Mouse (Mus musculus) intestine, embryonic 16.5 days (tissue): ENCODE measurements around the gene Ubc. TPM values are rescaled to one million over a fixed set of nuclear protein-coding genes. Genes with fewer than 3 reads are reported as not detected.
"Not testable (repeated sequence)": the region's sequence is repeated elsewhere in the genome, so short reads cannot be mapped to it uniquely, and the experiment has no call there.

ENCODE experiments used
- ATAC-seq: fragments of 200-750 bp; cut with Nextera tagmentation; 2 replicates; pipeline ENCODE4 v1.8.0; 2017; ENCODE audit warnings: moderate TSS enrichment, moderate library complexity
- H3K27ac ChIP-seq: fragments of 300-500 bp; sonication (generic); 2 replicates; pipeline ENCODE4 v1.5.1; 2014; ENCODE audit warnings: mild to moderate bottlenecking, low read length
- H3K27me3 ChIP-seq: fragments of 300-500 bp; sonication (generic); replicated peaks from 2 replicates; pipeline ENCODE4 v1.6.1; 2014; ENCODE audit warnings: low read length, control low read depth, mixed read lengths; ENCODE audit not compliant: control insufficient read depth, insufficient read depth
- H3K36me3 ChIP-seq: fragments of 300-500 bp; sonication (generic); 2 replicates; pipeline ENCODE4 v1.6.1; 2014; ENCODE audit warnings: low read length, control low read depth; ENCODE audit not compliant: control insufficient read depth, insufficient read depth
- H3K4me1 ChIP-seq: fragments of 300-500 bp; sonication (generic); 2 replicates; pipeline ENCODE4 v1.6.1; 2014; ENCODE audit warnings: low read length, control low read depth, mixed read lengths; ENCODE audit not compliant: control insufficient read depth, insufficient read depth
- H3K4me2 ChIP-seq: fragments of 300-500 bp; sonication (generic); 2 replicates; pipeline ENCODE4 v1.6.1; 2014; ENCODE audit warnings: low read depth, low read length, control low read depth
- H3K4me3 ChIP-seq: fragments of 300-500 bp; sonication (generic); 2 replicates; pipeline ENCODE4 v1.5.1; 2014; ENCODE audit warnings: mild to moderate bottlenecking, low read length
- H3K9ac ChIP-seq: fragments of 300-500 bp; sonication (generic); 2 replicates; pipeline ENCODE4 v1.6.1; 2014; ENCODE audit warnings: low read depth, low read length
- H3K9me3 ChIP-seq: fragments of 300-500 bp; sonication (generic); 2 replicates; pipeline ENCODE4 v1.6.1; 2016; ENCODE audit warnings: low read length, control low read depth; ENCODE audit not compliant: control insufficient read depth
- WGBS: fragments of 180-500 bp; shearing (Covaris S2); extraction: QIAGEN DNeasy Blood & Tissue Kit; methylation state at CpG from one replicate; pipeline ENCODE4 v1.1.7; 2014; 5-methylcytosine and 5-hydroxymethylcytosine counted together
- polyA plus RNA-seq: library from polyadenylated mRNA; unstranded; fragments of >200 nt; fragmentation: Nextera tagmentation; extraction: Ambion mirVana; gene quantifications from 2 replicates; pipeline ENCODE4 v1.2.1, GENCODE M21; 2015

Gene Ubc
- polyA plus RNA-seq, 1 experiment from 2014 or later, result 920 TPM

DNA sequence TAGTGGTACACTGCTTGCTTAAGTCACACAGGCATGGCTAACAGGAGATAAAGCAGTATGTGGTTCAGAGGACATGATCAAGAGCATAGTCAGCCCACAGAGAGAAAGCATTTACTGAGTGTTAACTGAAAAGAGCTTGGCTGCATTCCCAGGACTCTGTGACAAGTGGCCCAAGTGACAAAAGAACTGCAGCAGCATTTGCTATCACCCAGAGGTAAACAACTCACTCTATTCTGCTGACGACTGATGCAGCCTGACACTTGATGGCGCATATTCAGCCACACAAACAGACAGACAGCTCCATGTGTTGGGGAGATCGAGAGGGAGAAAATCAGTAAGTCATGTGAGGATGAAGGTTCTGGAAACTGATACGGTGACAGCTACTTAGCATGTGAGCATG, 23.8 kb upstream of the Ubc start:
- peaks cover 9% of the 10 kb centered on the region for H3K4me1 ChIP-seq
- no peak overlapping the region for H3K4me2 ChIP-seq
- H3K9me3 ChIP-seq, result no peaks in the 10 kb centered on the region
- peaks cover 31% of the 10 kb centered on the region for H3K36me3 ChIP-seq
- no peak for ATAC-seq
- no peak overlapping the region for H3K9ac ChIP-seq
- H3K4me3 ChIP-seq, result no peak overlapping the region
- 84% methylated on average over 4 of the region's 4 CpGs for WGBS
- no peaks in the 10 kb centered on the region for H3K27me3 ChIP-seq
- H3K27ac ChIP-seq, result no peak overlapping the region

DNA sequence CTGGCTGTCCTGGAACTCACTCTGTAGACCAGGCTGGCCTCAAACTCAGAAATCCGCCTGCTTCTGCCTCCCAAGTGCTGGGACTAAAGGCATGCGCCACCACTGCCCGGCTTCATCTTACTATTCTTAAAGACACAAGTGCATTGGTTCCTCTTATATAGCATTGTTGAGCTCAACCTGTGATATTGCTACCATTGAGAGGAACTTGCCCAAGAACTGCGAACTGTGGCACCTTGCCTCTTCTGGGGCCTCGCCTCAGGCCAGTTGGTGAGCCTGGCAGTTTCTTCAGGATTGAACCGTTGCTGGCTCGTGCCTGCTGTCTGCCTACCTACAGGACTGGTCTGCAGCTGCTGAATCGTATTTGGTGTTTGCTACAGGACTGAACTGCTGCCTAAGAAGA, 22.5 kb upstream of the Ubc start:
- H3K36me3 ChIP-seq, result peaks cover 28% of the 10 kb centered on the region
- H3K9me3 ChIP-seq, H3K4me2 ChIP-seq, H3K9ac ChIP-seq, H3K4me3 ChIP-seq, H3K27ac ChIP-seq, H3K27me3 ChIP-seq, ATAC-seq, H3K4me1 ChIP-seq: not testable (repeated sequence)
- 87% methylated on average over 8 of the region's 8 CpGs for WGBS

DNA sequence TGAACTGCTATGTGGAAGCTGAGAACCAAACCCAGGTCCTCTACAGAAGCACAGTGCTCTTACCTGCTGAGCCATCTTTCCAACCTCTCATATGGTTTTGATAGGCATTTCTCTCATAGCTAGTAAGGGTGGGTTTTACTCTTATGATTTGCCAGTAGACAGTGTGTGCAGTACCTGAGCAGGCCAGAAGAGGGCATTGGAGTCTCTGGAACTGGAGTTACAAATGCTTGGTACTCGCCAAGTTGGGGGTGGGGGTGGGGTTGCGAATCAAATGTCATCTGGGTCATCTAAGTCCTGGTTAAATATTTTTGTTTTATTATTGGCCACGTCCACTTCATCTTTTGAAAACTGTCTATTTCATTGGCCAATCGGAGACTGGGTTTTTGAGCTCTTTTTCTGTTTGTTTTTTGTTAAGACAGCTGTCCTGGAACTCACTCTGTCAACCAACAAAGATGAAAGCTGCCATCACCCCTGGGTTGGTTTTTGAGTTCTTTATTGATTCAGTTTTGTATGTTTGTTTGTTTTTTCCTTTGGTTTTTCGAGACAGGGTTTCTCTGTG, 22.0 kb upstream of the Ubc start:
- Histone ChIP-seq H3K9ac (no peak overlapping the region), H3K36me3 (peaks cover 26% of the 10 kb centered on the region), H3K27ac (no peak overlapping the region), H3K27me3 (no peaks in the 10 kb centered on the region), H3K4me2 (no peak overlapping the region), H3K4me1 (peaks cover 14% of the 10 kb centered on the region), H3K9me3 (no peaks in the 10 kb centered on the region), H3K4me3 (no peak overlapping the region)
- no peak for ATAC-seq
- WGBS, result 59% methylated on average over 5 of the region's 5 CpGs

DNA sequence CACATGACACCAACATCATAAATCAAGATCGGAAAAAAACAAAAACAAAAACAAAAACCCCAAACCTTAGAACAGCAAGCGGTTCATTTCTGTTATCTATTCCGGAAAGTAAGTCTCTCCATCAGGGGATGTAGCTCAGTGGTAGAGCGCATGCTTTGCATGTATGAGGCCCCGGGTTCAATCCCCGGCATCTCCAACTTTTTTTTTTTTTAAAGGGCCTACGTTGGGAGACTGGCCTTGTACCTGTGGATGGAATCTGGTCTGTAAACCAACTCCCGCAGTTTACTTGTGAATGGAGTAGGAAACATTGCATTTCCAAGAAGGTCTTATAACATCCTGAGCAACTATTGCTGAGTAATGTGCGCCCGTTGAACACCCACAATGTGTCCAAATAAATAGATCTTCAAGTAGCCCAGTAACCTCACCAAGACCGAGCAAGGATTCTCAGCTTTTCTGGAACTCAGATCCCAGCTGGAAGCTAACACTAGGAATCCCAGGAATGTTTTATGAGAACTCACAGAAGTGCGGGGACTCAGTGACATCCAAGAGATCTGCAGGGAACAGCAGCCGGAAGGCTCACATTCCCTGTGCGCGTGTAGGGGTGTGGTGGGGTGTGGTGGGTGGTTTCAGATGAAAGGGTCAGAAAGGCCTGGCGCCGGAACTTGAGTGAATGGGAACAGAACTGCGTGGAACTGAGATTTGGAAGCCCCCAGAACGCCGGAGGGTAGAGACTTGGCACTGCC, 19.5 kb upstream of the Ubc start:
- peak overlapping the region; percentile 50; the same call in 1 of the 2 replicates for H3K9ac ChIP-seq
- peak overlapping the region; percentile 52 for H3K4me2 ChIP-seq
- WGBS, result 10% methylated on average over 20 of the region's 20 CpGs
- no peaks in the 10 kb centered on the region for H3K27me3 ChIP-seq
- H3K4me1 ChIP-seq, result peaks cover 18% of the 10 kb centered on the region
- ATAC-seq, result peak; percentile 63
- H3K4me3 ChIP-seq, result peak overlapping the region; percentile 47
- peak overlapping the region; percentile 57; the same call in 1 of the 2 replicates for H3K27ac ChIP-seq
- H3K9me3 ChIP-seq, result no peaks in the 10 kb centered on the region
- H3K36me3 ChIP-seq, result peaks cover 9% of the 10 kb centered on the region; the same call in 1 of the 2 replicates

DNA sequence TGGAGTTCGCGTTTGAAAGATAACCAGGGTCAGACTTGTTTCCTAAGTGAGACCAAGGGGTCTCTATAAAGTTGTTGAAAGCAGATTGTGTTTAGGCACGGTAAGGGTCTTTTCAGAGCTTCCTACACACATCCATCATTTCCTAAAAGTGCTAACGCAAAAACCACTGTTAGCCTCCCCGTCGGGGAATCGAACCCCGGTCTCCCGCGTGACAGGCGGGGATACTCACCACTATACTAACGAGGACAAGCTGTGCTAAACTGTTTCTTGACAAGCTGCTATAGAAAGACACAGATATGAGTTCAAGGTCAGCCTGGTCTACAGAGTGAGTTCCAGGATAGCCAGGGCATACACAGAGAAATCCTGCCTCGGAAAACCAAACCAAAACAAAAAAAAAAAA, 18.8 kb upstream of the Ubc start:
- WGBS, result 0% methylated on average over 13 of the region's 13 CpGs
- no peaks in the 10 kb centered on the region for H3K27me3 ChIP-seq
- peaks cover 18% of the 10 kb centered on the region for H3K4me1 ChIP-seq
- 0 out of 2 replicates have a peak overlapping the region, but pooled peaks have one; percentile 57 for H3K27ac ChIP-seq
- peak overlapping the region; percentile 52 for H3K4me2 ChIP-seq
- peak; percentile 47 for ATAC-seq
- peak overlapping the region; percentile 50; the same call in 1 of the 2 replicates for H3K9ac ChIP-seq
- H3K4me3 ChIP-seq, result peak overlapping the region; percentile 47
- no peaks in the 10 kb centered on the region for H3K9me3 ChIP-seq
- H3K36me3 ChIP-seq, result peaks cover 4% of the 10 kb centered on the region; the same call in 1 of the 2 replicates

DNA sequence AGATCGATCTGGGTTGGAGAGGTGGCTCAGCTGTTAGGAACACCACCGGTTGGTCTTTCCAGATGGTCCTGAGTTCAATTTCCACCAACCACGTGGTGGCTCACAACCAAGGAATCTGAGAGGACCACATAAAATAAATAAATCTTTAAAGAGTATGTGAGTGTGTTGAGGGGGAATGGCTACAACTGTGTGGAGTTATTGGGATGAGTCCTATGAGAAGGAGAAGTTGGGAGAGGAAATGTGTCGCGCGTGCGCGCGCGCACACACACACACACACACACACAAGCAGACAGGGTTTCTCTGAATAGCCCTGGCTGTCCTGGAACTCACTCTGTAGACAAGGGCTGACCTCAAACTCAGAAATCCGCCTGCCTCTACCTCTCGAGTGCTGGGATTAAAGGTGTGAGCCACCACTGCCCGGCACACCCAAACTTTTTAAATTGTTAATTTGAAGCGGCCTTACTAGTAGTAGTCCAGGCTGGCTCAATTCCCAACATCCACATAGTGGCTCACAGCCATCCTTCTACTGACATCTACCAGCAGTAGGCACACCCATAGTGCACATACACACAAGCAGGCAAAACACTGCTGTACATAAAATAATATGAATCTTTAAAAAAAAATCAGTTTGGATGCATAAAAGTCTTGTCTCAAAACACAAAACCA, 18.0 kb upstream of the Ubc start:
- H3K9ac ChIP-seq, result no peak overlapping the region

DNA sequence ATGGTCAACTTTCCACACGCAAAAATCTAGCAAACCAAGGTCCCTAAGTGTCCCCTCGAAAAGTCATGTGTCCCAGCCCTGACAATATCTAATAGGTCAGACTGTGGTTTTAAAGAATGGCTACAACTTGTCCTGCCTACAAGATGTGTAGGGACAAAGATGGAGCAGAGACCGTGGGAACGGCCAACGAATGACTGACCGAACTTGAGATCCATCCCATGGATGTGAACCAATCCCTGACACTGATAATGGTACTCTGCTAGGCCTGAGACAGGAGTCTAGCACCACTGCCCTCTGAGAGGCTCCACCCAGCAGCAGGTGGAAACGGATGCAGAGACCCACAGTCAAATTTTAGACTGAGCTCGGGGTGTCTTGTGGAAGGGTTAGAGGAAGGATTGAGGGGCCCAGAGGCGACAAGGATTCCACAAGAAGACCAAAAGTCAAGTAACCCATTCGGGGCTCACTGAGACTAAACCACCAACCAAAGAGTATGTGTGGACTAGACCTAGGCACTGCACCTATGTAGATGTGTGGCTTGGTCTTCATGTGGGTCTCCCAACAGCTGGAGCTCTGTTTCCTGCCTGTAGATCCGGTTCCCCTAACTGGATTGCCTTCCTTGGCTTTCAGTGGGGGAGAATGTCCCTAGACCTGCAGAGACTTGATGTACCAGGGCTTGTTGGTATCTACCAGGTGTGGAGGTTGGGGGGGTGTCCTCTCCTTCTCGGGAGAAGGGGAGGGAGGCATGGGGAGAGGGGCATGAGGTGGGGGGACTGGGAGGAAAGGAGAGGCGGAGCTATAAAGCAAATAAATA, 17.2 kb upstream of the Ubc start:
- Histone ChIP-seq H3K9ac (peak overlapping the region; percentile 75; the same call in 1 of the 2 replicates), H3K4me1 (peaks cover 18% of the 10 kb centered on the region), H3K27me3 (no peaks in the 10 kb centered on the region), H3K4me3 (peak overlapping the region; percentile 50), H3K4me2 (peak overlapping the region; percentile 76), H3K27ac (peak overlapping the region; percentile 88), H3K9me3 (no peaks in the 10 kb centered on the region), H3K36me3 (no peaks in the 10 kb centered on the region)
- 59% methylated on average over 13 of the region's 13 CpGs for WGBS
- no peak for ATAC-seq

More for the DNA sequence above, 18.0 kb upstream of the Ubc start:
- no peak for ATAC-seq
- Histone ChIP-seq H3K9me3 (no peaks in the 10 kb centered on the region), H3K36me3 (no peaks in the 10 kb centered on the region), H3K27me3 (no peaks in the 10 kb centered on the region), H3K4me3 (no peak overlapping the region), H3K27ac (no peak overlapping the region), H3K4me1 (peaks cover 18% of the 10 kb centered on the region), H3K4me2 (no peak overlapping the region)
- 68% methylated on average over 14 of the region's 14 CpGs for WGBS

DNA sequence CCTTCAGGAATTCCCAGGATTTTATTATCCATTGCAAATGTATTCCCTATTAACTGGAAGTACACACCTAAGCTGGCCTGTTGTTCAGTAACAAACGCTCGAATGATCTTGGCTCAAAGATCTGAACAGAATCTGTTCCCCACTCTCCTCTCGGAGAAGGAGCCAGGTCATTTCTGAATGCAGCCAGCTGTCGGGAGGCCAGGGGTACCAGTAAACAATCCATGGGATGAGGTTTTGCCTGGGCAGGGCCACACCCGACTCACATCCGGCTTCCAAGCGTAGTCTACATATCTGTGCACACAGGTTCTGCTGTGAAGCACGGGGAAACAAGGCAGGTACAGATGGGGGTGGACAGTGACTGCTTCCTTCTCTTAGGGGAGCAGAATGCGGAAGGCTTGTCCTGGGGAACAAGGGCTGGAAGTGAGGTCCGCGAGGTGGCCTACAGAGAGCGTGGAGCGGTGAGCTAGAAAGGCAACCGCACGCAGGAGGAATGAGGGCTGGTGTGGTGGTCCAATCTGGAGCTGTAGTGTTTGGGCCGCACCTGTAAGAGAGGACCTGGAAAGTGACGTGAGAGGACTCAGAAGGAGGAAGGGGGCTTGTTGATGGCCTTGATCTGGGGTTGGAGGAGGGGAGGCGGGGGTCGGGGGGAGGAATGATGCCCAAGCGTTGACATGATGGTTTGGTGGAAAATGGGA, 16.5 kb upstream of the Ubc start:
- peak overlapping the region; percentile 88 for H3K27ac ChIP-seq
- peak; percentile 45 for ATAC-seq
- H3K9ac ChIP-seq, result peak overlapping the region; percentile 75
- peak overlapping the region; percentile 76 for H3K4me2 ChIP-seq
- H3K36me3 ChIP-seq, result no peaks in the 10 kb centered on the region
- no peaks in the 10 kb centered on the region for H3K27me3 ChIP-seq
- WGBS, result 2% methylated on average over 20 of the region's 20 CpGs
- H3K9me3 ChIP-seq, result no peaks in the 10 kb centered on the region
- peak overlapping the region; percentile 50 for H3K4me3 ChIP-seq
- peaks cover 18% of the 10 kb centered on the region for H3K4me1 ChIP-seq
